Mouse (Mus musculus): ENCODE measurements around the gene Olfr8.
"Not testable (repeated sequence)": the region's sequence is repeated elsewhere in the genome, so short reads cannot be mapped to it uniquely, and the experiment has no call there.

Gene Olfr8

GRCm38 (mm10) chr10:78950336-78950735, at the start of gene Olfr8:
Olfr8 (plus strand) TSS chr10:78950636.
- DNase-seq (ENCODE audit: low spot score) = not testable (repeated sequence)

- DNase-seq (ENCODE audit: low spot score) = not testable (repeated sequence)
These were observed 37.6 kb upstream of the Olfr8 start, which contains the start of gene Olfr1354 for GRCm38 (mm10) chr10:78912871-78913270. Olfr1354 (plus strand) TSS chr10:78913171.

DNA sequence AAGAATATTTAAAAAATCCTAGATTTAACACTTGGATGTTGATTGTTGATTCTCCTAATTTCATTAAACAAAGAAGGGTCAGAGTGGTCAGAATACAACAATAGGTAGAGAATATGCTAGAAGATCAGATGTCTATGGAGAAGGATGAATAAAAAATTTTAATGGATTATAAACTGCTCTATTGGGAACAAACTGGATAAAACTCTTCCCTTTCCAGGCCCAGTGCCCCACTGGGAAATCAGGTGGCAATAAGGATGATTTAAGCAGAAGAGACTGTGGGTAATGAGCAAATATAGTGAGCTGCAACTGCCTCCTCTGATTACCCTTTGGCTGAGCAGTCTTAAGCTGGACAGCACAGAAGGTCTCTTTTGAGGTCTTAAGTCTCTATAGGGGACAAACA, 12.6 kb downstream of the Olfr8 start, which contains the start of gene Olfr1353:
Gene Olfr1353, plus strand, starts transcription at position 301 of the 400 bp plus-strand sequence.
- DNase-seq (ENCODE audit: low spot score) = not testable (repeated sequence)

DNA sequence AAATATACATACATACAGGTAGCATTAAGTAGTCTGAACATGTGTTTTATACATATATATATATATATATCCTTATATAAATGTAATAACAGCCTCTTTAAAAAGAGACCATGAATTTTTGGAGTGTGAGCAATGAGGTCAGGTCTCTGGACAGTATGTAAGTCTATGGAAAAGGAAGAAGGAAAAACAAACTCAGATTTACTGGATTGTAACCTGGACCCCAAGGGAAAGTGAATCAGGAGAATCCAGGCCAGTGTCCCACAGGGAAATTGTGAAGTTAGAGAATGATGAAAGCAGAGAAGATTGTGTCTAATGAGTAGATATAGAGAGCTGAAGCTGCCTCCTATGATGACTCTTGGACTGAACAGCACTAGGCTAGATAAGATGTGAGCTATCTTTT, 30.3 kb downstream of the Olfr8 start, which contains the start of gene Olfr1352:
Gene Olfr1352, plus strand, starts transcription at position 301 of the 400 bp plus-strand sequence.
- DNase-seq (ENCODE audit: low spot score) = no peak
